ENCODE assay signal across 8 mouse cellular contexts in the genomic region with DNA sequence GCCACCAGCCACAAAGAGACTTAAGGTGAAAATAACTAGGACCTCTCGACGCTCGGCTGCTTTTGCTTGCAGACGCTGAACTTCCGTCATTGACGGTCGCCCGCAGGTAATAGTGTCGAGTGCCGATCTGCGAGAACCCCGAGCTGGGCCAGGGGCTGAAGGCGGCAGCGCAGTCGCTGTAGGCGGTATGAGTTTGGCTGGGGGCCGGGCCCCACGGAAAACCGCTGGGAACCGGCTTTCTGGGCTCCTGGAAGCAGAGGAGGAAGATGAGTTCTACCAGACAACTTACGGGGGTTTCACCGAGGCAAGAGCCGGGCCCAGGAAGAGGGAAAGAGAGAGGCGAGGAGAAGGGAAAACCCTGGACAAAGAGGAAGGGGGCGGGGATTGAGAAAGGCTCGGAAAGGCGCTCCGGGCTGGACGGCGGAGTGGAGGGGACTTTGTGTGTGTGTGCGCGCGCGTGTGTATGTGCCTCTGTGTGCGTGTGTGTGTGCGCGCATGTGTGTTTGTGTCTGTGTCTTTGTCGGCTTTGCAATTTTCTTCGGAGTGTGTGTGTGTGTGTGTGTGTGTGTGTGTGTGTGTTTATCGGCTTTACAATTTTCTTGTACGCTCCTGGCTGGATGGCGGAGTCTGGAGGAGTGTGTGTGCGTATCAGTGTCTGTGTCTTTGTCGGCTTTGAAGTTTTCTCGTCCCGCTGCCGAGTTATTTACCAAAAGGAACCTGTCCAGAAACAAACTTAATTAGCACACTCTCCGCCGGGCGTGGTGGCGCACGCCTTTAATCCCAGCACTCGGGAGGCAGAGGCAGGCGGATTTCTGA. TPM values are rescaled to one million over a fixed set of nuclear protein-coding genes. Genes with fewer than 3 reads are reported as not detected.
DNase-seq lines count a peak whose midpoint lies in the region; ATAC-seq and TF ChIP-seq lines count a peak whose summit lies in the region.

A gene (plus strand): TSS at position 112 of the 816 bp plus-strand sequence.

- WGBS in embryonic facial prominence, embryonic 13.5 days = under 1% methylated on average over 54 of the region's 54 CpGs
- WGBS in kidney, adult 2 months = under 1% methylated on average over 54 of the region's 54 CpGs
- WGBS in limb, embryonic 12.5 days = under 1% methylated on average over 54 of the region's 54 CpGs
- WGBS in midbrain, embryonic 15.5 days = under 1% methylated on average over 54 of the region's 54 CpGs
- WGBS in spleen, adult 2 months = under 1% methylated on average over 54 of the region's 54 CpGs

- H3K27ac ChIP-seq in embryonic facial prominence, embryonic 13.5 days = peak within 1 kb of the TSS; percentile 98
- H3K27ac ChIP-seq in kidney, adult 2 months (ENCODE audit: insufficient read depth, low read depth, low read length) = peak within 1 kb of the TSS; percentile 76
- peak within 1 kb of the TSS; percentile 97 for H3K27ac ChIP-seq in limb, embryonic 12.5 days
- H3K27ac ChIP-seq in midbrain, embryonic 15.5 days = peak within 1 kb of the TSS; percentile 94
- peak within 1 kb of the TSS; percentile 94 for H3K27ac ChIP-seq in spleen, adult 2 months (ENCODE audit: insufficient read depth, low read length)

- H3K9ac ChIP-seq in embryonic facial prominence, embryonic 13.5 days = peak within 1 kb of the TSS; percentile 89
- peak within 1 kb of the TSS; percentile 90 for H3K9ac ChIP-seq in limb, embryonic 12.5 days (replicated peaks)
- H3K9ac ChIP-seq in midbrain, embryonic 15.5 days = peak within 1 kb of the TSS; percentile 72

- H3K4me2 ChIP-seq in embryonic facial prominence, embryonic 13.5 days = peak within 1 kb of the TSS; percentile 57
- H3K4me2 ChIP-seq in limb, embryonic 12.5 days = peak within 1 kb of the TSS; percentile 40
- H3K4me2 ChIP-seq in midbrain, embryonic 15.5 days = peak within 1 kb of the TSS; percentile 52

- H3K4me1 ChIP-seq in embryonic facial prominence, embryonic 13.5 days = peaks cover 9% of the 10 kb centered on the region
- H3K4me1 ChIP-seq in kidney, adult 2 months (ENCODE audit: control insufficient read depth, insufficient read depth, low read length) = peaks cover 6% of the 10 kb centered on the region; the same call in 1 of the 2 replicates
- peaks cover 9% of the 10 kb centered on the region for H3K4me1 ChIP-seq in limb, embryonic 12.5 days (replicated peaks)
- H3K4me1 ChIP-seq in midbrain, embryonic 15.5 days = peaks cover 16% of the 10 kb centered on the region
- H3K4me1 ChIP-seq in spleen, adult 2 months (ENCODE audit: control insufficient read depth, insufficient read depth, insufficient read length) = no peaks in the 10 kb centered on the region; the same call in 1 of the 2 replicates

- peak; percentile 89 for DNase-seq in 3134 (ENCODE audit: extremely low read depth, insufficient read length, low spot score)
- DNase-seq in adrenal gland, postnatal 36 days = peak; percentile 93
- peak; percentile 93 to 95 for DNase-seq in heart, adult 18-20 months
- peak; percentile 95 for DNase-seq in kidney, adult 2 months
- peak; percentile 73 to 92 for DNase-seq in spleen, adult 2 months (ENCODE audit: low read depth in 1 of 2, low spot score in 2 of 2)

- ATAC-seq in embryonic facial prominence, embryonic 13.5 days (ENCODE audit: insufficient number of reproducible peaks, insufficient read depth, low FRiP score, low TSS enrichment, low read depth) = 0 out of 2 replicates have a peak, but pooled peaks have one; percentile 45
- ATAC-seq in limb, embryonic 12.5 days (ENCODE audit: insufficient number of reproducible peaks, insufficient read depth, low FRiP score, low TSS enrichment, low read depth) = peak; percentile 64
- peak; percentile 75 for ATAC-seq in midbrain, embryonic 15.5 days (replicated peaks)

- H3K4me3 ChIP-seq in embryonic facial prominence, embryonic 13.5 days = peak within 1 kb of the TSS; percentile 74
- peak within 1 kb of the TSS; percentile 90 for H3K4me3 ChIP-seq in kidney, adult 2 months (ENCODE audit: insufficient read depth, low read depth, low read length)
- H3K4me3 ChIP-seq in limb, embryonic 12.5 days (replicated peaks) = peak within 1 kb of the TSS; percentile 76
- peak within 1 kb of the TSS; percentile 74 for H3K4me3 ChIP-seq in midbrain, embryonic 15.5 days
- peak within 1 kb of the TSS; percentile 97 for H3K4me3 ChIP-seq in spleen, adult 2 months (ENCODE audit: extremely low read depth, insufficient read depth, insufficient read length)

- peak; percentile 48 for TF ChIP-seq POLR2A in kidney, adult 2 months (IDR thresholded peaks at IDR 0.05; ENCODE audit: low read depth, low read length)
- peak; percentile 43 for TF ChIP-seq POLR2A in spleen, adult 2 months (IDR thresholded peaks at IDR 0.05; ENCODE audit: low read depth, low read length)

- H3K9me3 ChIP-seq in embryonic facial prominence, embryonic 13.5 days = no peaks in the 10 kb centered on the region
- no peaks in the 10 kb centered on the region for H3K9me3 ChIP-seq in limb, embryonic 12.5 days
- no peaks in the 10 kb centered on the region for H3K9me3 ChIP-seq in midbrain, embryonic 15.5 days

- TF ChIP-seq CTCF in kidney, adult 2 months (conservative IDR thresholded peaks at IDR 0.05; ENCODE audit: insufficient read depth, insufficient read length, low read depth, low read length) = no peak
- no peak for TF ChIP-seq CTCF in spleen, adult 2 months (IDR thresholded peaks at IDR 0.05; ENCODE audit: extremely low read depth, insufficient read depth, insufficient read length, insufficient replicate concordance)

- H3K27me3 ChIP-seq in embryonic facial prominence, embryonic 13.5 days = no peaks in the 10 kb centered on the region
- no peaks in the 10 kb centered on the region for H3K27me3 ChIP-seq in kidney, adult 2 months (replicated peaks; ENCODE audit: control insufficient read depth, insufficient read depth, low read length)
- H3K27me3 ChIP-seq in limb, embryonic 12.5 days = no peaks in the 10 kb centered on the region
- H3K27me3 ChIP-seq in midbrain, embryonic 15.5 days (replicated peaks) = no peaks in the 10 kb centered on the region
- no peaks in the 10 kb centered on the region for H3K27me3 ChIP-seq in spleen, adult 2 months (ENCODE audit: control insufficient read depth, insufficient read depth, low read length)

- peaks cover 21% of the 10 kb centered on the region for H3K36me3 ChIP-seq in embryonic facial prominence, embryonic 13.5 days
- no peaks in the 10 kb centered on the region for H3K36me3 ChIP-seq in kidney, adult 2 months (ENCODE audit: control insufficient read depth, insufficient read depth, low read length)
- peaks cover 17% of the 10 kb centered on the region for H3K36me3 ChIP-seq in limb, embryonic 12.5 days
- peaks cover 12% of the 10 kb centered on the region; the same call in 1 of the 2 replicates for H3K36me3 ChIP-seq in midbrain, embryonic 15.5 days (replicated peaks)
- peaks cover 4% of the 10 kb centered on the region; the same call in 1 of the 2 replicates for H3K36me3 ChIP-seq in spleen, adult 2 months (ENCODE audit: control insufficient read depth, insufficient read depth, low read length)

RNA-seq across cellular contexts. Expression of the gene that starts here (rescaled TPM):
- 10 to 100 TPM; 56.1 to 63.3 TPM for total RNA-seq in adrenal gland, postnatal 36 days (2021)
- 185 and 213 TPM in 2 replicates for polyA plus RNA-seq in embryonic facial prominence, embryonic 13.5 days (2015; fragmentation: Nextera tagmentation; extraction: Ambion mirVana)
- total RNA-seq in heart, adult 18-20 months (2021) = 10 to 100 TPM; 32.1 to 32.5 TPM
- polyA plus RNA-seq in kidney, adult 2 months (2012; rRNA removed) = 45.6 and 47.1 TPM in 2 replicates
- 241 and 245 TPM in 2 replicates for polyA plus RNA-seq in limb, embryonic 12.5 days (2016; fragmentation: Nextera tagmentation; extraction: Ambion mirVana)
- 212 and 216 TPM in 2 replicates for polyA plus RNA-seq in midbrain, embryonic 15.5 days (2015; fragmentation: Nextera tagmentation; extraction: Ambion mirVana)
- polyA plus RNA-seq in spleen, adult 2 months (2012; rRNA removed) = 36.3 and 44.6 TPM in 2 replicates

Comparison
In these comparisons a context has a peak if more than half of its experiments do, and no peak if none do; other contexts are left out.
1. Peak in every context shown above with its lines: DNase-seq, ATAC-seq, H3K4me3 ChIP-seq and H3K27ac ChIP-seq.